Mouse (Mus musculus): ENCODE results near the gene Usp45. TPM values are rescaled to one million over a fixed set of nuclear protein-coding genes. Genes with fewer than 3 reads are reported as not detected.

Usp45 gene
- polyA plus RNA-seq (2017; shearing (Covaris generic)) = 19.0 TPM

GRCm38 (mm10) chr4:21766863-21767304 is at the start of gene Usp45, which contains the start of gene Tstd3:
TSS of gene Usp45 (plus strand) at chr4:21767156.
TSS of gene Tstd3 (minus strand) at chr4:21767212.

GRCm38 (mm10) chr4:21727615-21728165 is 39.3 kb upstream of the Usp45 start, which contains the start of gene Ccnc:
TSS of gene Ccnc (plus strand) at chr4:21727701.

DNA sequence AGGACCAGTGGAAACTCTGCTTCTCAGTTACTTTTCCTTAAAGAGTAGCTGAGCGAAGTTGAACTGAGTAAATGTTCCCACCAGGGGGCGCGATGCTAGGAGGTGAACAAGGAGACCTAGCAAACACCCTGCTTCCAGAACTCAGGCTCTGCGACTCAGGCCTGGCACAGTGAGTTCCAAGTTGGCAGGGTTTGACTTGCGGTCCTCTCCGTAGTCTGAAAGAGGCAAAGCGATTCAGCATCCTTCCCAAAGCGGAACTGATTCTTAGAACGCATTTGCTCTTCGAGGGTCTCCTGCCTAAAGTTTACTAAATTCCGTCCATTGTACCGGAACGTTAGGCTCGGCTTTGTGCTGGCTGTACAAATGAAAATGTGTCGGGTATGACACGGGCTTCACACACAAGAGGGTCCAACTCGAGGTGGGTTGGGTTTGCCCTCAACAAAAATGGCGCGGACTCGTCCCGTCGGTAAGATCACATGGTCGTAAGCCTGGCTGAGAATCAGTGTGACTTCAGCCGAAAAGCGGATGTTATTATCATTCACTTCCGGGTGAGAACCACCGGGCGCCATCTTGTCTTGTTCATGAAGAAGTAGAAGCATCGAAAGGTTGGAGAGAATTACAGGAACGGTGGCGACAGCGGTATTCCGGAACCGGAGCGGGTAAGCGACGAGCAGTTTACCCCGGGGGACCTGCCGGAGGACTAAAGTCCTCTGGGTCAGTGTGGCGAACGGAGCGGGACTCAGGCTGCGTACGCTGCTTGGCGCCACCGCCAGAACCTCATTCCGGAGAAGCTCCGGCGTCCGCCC is 80.7 kb downstream of the Usp45 start, which contains the start of gene Pnisr:
Gene Pnisr, plus strand, starts transcription at position 103 of the 806 bp plus-strand sequence.

DNA sequence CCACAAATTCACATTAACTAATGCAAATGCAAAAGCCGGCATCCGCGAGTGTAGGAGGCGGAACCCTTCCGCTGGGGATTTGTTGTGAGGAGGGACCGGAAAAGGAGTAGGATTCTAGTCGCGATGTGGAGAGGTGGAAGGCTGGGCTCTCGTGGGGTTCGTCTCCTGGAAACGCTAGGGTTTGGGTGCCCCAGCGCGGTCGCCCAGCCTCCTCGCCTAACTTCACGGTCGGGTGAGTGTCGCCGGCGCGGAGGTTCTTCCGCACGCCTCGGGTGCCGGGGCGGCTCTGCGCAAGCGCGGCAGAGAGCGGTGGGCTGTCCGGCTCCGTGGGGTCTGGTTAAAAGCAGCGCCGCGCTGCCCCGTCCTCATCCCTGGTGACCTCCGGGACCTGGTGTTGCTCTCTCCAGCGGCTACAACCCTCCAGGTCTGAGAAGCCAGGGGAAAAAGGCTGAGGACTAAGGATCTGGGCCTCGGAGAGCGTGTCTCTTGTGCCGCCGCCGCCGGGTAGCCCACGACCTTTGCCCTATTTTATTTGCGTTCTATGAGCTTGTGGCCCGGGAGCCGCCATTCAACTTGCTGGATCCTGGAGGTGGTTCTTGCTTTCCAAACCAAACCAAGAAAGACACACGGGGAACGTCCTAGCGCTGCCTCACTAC is 112.7 kb downstream of the Usp45 start, which contains the start of gene Coq3:
Gene Coq3, plus strand, starts transcription at position 109 of the 656 bp plus-strand sequence.

Other genes with a start within 250 kb of the Usp45 start
- gene Prdm13, start 81.2 kb upstream of the Usp45 start, polyA plus RNA-seq (2017; shearing (Covaris generic)) = 0.10 TPM
- gene Ccnc, start 39.5 kb upstream of the Usp45 start, polyA plus RNA-seq (2017; shearing (Covaris generic)) = 33.3 TPM
- 17.9 TPM for gene Tstd3, start 56 bp downstream of the Usp45 start, polyA plus RNA-seq (2017; shearing (Covaris generic))
- 185 TPM for gene Pnisr, start 80.4 kb downstream of the Usp45 start, polyA plus RNA-seq (2017; shearing (Covaris generic))
- gene Coq3, start 112.5 kb downstream of the Usp45 start, polyA plus RNA-seq (2017; shearing (Covaris generic)) = 10.4 TPM
- not detected for gene Faxc, start 164.2 kb downstream of the Usp45 start, polyA plus RNA-seq (2017; shearing (Covaris generic))